Mouse (Mus musculus): ENCODE data around the gene Usp15.

DNA sequence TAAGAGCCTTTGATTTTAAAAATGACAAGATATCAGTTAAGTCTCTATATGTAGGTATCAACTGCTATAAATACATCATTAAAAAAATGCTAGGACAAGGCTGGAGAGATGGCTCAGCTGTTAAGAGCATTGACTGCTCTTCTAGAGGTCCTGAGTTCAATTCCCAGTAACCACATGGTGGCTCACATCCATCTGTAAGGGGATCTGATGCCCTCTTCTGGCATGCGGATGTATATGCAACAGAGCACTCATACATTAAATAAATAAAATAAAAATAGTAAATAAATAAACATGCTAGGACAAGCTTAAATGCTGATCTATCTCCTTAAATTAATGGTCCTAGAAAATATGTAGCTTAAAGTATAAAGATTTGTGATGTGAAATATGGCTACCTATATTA lies 139.7 kb downstream of the Usp15 start:
- TF ChIP-seq CTCF (IDR thresholded peaks at IDR 0.05; ENCODE audit: low read depth, low read length), result no peak
- TF ChIP-seq POLR2A (IDR thresholded peaks at IDR 0.05; ENCODE audit: borderline replicate concordance, low read depth, low read length), result no peak

All from bone marrow macrophage, adult 2 months (primary cell).